Mouse (Mus musculus): ENCODE data around the gene Smbd1. TPM values are rescaled to one million over a fixed set of nuclear protein-coding genes. Genes with fewer than 3 reads are reported as not detected.

Smbd1 gene
- total RNA-seq, 4 experiments from 2014 or later, result not detected

Other genes starting within 250 kb of the Smbd1 start
- gene Tfrc, start 201.6 kb downstream of the Smbd1 start, total RNA-seq (2022), result 10 to 100 TPM; 46.2 to 82.1 (median 70.2) TPM
- 10 to 100 TPM; 43.7 to 58.1 (median 46.2) TPM for gene Tnk2, start 166.6 kb downstream of the Smbd1 start, total RNA-seq (2022)
- under 1 TPM in 2 of 4 experiments, not detected in 2; 0.05 to 0.38 TPM for gene Muc4, start 74.6 kb downstream of the Smbd1 start, total RNA-seq (2022)
- under 1 TPM; 0.34 to 0.70 (median 0.42) TPM for gene Muc20, start 13.0 kb downstream of the Smbd1 start, total RNA-seq (2022)
- gene Fyttd1, start 67.0 kb upstream of the Smbd1 start, total RNA-seq (2022), result 100 to 1,000 TPM; 107 to 123 (median 116) TPM
- gene Rubcn, start 67.3 kb upstream of the Smbd1 start, total RNA-seq (2022), result 10 to 100 TPM; 22.4 to 29.0 (median 25.9) TPM
- gene Lrch3, start 103.6 kb upstream of the Smbd1 start, total RNA-seq (2022), result 10 to 100 TPM; 11.6 to 15.3 (median 13.8) TPM
- 1 to 10 TPM; 2.7 to 6.6 (median 3.9) TPM for gene Iqcg, start 245.7 kb upstream of the Smbd1 start, total RNA-seq (2022)
- gene Rpl35a, start 246.0 kb upstream of the Smbd1 start, total RNA-seq (2022), result 100 to 1,000 TPM; 247 to 303 (median 264) TPM